Mouse (Mus musculus) G1E (cell line): Measurements from ENCODE around the gene Actbl2.

ENCODE experiments used
- CTCF ChIP-seq: IDR thresholded peaks from 2 replicates; pipeline ENCODE4 v1.5.1; 2012; ENCODE audit warnings: low read depth, low read length, inconsistent platforms, mixed read lengths
- GATA1 ChIP-seq: IDR thresholded peaks from 2 replicates; pipeline ENCODE4 v1.6.1; 2012; ENCODE audit warnings: borderline replicate concordance, low read length, inconsistent platforms, mixed read lengths
- GATA2 ChIP-seq: IDR thresholded peaks from 2 replicates; pipeline ENCODE4 v1.6.1; 2012; ENCODE audit warnings: low read depth, low read length, inconsistent platforms, borderline replicate concordance
- POLR2AphosphoS5 ChIP-seq: IDR thresholded peaks from 2 replicates; pipeline ENCODE4 v1.6.1; 2012; ENCODE audit warnings: low read depth, low read length, inconsistent platforms; ENCODE audit not compliant: insufficient replicate concordance
- TAL1 ChIP-seq: conservative IDR thresholded peaks from 2 replicates; pipeline ENCODE4 v1.6.1; 2012; ENCODE audit warnings: low read depth, low read length, inconsistent platforms, mixed read lengths

GRCm38 (mm10) chr13:111269789-111270335 is 15.0 kb downstream of the Actbl2 start:
- TF ChIP-seq CTCF (no peak), POLR2AphosphoS5 (no peak), GATA1 (no peak), TAL1 (no peak), GATA2 (no peak)
